Mouse (Mus musculus) testis, postnatal 10 days (tissue): ENCODE results near the gene Per1.

Experiments
- DNase-seq: peaks from one replicate; pipeline ENCODE4 v3.0.0; 2021; ENCODE audit warnings: low spot score

Gene Per1

DNA sequence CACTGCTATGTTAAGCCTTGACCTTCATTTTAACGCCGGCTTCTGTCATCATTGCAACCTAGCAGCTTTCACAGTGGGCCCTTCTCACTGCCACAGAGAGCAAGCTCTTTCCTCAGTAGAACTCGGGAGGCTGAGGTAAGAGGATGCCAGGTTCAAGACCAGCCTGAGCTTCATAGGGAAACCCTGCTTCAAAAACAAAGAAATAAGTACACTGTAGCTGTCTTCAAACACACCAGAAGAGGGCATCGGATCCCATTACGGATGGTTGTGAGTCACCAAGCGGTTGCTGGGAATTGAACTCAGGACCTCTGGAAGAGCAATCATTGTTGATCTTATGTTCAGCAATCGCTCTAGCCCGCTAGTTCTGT lies 14.2 kb upstream of the Per1 start:
- DNase-seq = no peak

GRCm38 (mm10) chr11:69081613-69082012 lies 13.4 kb upstream of the Per1 start:
- DNase-seq = no peak

GRCm38 (mm10) chr11:69085608-69086007 lies 9.4 kb upstream of the Per1 start:
- DNase-seq = peak; percentile 39

- no peak for DNase-seq
Observed at GRCm38 (mm10) chr11:69086390-69086789, 8.6 kb upstream of the Per1 start.

DNA sequence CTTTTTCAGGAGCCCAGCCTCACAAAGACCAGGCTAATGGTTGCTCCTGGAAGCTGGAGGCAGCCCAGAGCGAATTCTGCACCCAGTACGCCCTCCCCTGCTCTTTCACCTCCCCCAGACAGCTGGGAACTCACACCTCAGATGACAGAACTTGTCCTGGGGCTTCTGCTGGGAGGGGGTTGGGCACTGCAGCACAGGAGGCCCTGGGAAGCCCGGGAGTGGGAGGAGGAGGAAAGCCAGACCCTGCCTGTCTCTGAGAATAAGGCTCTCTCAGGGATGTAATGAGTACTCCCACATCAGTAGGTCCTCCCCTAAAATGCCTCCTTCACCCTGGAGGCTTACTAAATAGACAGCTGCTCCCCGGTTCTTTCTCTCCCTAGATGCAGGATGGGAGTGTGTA lies 7.9 kb upstream of the Per1 start:
- DNase-seq = peak; percentile 68

DNA sequence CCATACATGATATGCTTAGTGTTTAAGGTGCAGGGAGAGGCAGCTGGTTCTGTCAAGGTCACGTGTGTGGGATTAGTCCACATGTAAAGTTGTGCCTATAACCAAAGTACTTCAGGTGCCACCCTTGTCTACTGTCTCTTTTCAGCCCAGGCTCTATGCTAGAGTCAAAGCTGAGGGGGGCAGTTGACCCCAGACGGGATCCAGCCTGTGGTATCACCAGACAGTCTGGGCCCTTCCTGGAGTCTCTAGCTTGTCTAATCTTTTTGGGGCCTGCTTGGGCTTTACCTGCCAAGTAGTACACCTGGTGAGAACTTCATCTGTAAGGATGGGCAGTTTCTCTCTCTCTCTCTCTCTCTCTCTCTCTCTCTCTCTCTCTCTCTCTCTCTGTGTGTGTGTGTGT lies 7.4 kb upstream of the Per1 start:
- DNase-seq = peak; percentile 39

DNA sequence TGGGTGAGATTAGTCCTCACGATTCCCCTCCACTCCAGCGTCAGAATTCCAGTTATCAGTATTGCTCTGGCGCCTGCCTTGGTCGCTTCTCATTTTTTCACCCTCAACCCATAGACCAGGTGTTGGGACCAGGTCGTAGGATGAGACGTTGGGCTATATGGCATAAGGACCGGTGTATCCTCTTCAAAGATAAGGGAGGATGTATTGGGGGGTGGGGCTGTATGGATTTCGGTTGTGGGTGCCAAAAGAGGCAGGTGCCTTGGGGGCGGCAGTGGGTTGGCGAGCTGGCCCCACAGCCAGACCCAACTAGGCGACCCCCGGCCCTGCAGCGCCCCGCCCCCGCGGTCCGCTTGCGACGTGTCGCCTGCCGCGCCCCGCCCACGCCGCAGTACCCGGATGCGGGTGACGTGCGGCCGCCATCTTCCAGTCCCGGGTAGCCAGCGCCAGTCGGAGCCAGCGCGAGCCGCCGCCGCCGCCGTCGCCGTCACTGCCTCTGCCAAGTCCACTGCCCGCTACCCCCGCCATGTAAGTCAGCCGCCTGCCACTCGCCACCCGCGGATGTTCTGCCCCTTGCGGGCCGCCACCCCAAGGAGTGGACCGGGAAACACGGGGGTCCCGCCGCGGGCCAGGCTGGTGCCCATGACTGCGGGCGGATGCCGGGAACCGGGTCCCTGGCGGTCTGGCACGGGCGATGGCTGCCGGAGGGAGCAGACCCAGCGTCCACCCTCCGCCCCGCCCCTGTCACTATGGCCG lies 6.7 kb upstream of the Per1 start, which contains the start of gene Vamp2:
Gene Vamp2 (plus strand): TSS at position 388 of the 753 bp plus-strand sequence.
- DNase-seq = peak; percentile 96

DNA sequence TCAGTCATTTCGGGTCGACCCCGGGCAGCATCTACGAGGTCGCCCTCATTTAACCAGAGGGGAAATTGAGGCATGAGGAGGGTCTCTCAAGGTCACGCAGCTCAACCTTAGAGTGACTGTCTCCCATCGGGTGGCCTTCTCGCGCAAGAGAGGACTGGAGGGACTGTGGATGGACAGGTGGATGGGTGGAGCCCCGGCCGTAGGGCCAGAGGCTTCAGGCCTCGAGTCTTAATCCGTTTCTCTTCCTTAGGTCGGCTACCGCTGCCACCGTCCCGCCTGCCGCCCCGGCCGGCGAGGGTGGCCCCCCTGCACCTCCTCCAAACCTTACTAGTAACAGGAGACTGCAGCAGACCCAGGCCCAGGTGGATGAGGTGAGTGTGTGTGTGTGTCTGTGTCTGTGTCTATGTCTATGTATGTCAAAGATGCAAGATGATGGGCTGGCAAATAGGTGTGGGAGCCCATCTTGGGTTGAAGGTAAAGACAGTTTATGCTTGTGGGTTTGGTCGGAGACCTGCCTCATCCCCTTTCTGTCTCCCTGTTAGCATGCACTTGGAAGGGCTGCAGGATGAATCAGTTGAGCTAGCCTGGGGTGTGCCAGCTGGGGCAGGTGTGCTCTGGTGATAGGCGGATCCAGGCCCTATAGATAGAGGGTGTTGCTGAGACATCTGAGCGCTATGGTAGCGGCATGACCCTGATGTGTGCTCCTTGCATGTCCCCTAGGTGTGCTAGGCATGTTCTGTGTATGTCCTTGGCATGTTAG lies 6.0 kb upstream of the Per1 start:
- no peak for DNase-seq

DNA sequence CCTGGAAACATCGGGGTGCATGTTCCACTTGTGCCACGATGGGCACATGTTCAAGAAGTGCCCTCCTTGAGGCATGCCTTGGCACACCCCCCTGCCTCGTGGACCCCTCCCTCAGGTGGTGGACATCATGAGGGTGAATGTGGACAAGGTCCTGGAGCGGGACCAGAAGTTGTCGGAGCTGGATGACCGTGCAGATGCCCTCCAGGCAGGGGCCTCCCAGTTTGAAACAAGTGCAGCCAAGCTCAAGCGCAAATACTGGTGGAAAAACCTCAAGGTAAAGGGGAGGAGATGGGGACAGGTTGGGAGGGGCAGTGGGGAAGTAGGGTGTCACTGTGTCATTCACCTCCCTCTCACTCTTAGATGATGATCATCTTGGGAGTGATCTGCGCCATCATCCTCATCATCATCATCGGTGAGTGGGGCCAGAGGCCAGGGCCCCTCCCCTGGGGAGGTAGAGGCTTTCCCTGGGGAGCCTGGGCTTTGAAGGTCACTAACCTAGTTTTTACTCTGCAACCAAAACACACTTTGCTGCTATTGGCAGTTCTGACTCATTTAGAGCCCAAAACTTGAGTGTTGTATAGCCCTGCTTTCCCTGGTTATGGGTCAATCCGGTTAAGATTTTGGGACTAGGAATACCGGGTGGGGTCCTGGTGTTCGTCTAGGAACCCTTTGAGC lies 5.3 kb upstream of the Per1 start:
- peak; percentile 60 for DNase-seq

- peak; percentile 54 for DNase-seq
Observed at GRCm38 (mm10) chr11:69090367-69090766, 4.7 kb upstream of the Per1 start.

DNA sequence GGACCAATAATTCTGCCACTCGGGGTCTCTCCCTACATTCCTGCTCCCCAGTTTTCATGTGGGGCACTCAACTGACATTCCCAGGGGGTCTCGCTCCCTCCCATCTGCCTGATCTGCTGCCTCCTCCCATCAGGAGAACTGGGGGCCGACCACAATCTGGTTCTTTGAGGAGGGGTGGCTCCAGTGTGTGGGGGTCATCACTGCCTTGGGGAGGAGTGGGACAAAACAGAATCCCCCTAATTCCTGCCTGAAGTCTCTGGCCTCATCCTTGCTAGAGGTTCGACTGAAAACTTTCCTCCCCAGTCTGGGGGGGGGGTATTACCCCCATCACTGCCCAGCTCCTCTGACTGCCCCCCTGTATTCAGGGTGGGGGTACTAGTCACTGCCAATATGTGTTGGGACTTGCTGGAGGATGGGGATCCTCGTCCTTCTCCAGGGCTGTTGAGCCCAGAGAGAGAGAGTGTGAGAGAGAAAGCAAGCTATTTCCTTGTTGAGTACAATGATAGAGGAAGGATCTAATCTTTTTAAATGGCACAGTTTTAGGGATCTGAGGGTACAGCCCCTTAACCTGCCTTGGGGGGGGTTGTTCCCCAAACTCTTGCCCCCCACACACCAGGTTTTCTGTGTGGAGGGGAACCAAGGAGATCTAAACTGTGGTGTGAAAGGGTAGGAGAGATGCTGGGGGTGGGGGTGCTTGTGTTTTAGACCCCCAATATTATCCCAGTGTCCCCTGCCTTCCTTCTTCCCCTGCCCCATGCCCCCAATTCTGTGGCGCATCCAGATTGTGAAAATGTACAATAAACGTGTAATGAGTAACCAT lies 3.2 kb upstream of the Per1 start:
- DNase-seq = peak; percentile 36

- peak; percentile 94 for DNase-seq
Observed at GRCm38 (mm10) chr11:69092386-69092751, 2.6 kb upstream of the Per1 start.

GRCm38 (mm10) chr11:69092871-69093270 lies 2.1 kb upstream of the Per1 start:
- DNase-seq = no peak

- DNase-seq = peak; percentile 31
Observed at GRCm38 (mm10) chr11:69093856-69094255, 1.2 kb upstream of the Per1 start.

DNA sequence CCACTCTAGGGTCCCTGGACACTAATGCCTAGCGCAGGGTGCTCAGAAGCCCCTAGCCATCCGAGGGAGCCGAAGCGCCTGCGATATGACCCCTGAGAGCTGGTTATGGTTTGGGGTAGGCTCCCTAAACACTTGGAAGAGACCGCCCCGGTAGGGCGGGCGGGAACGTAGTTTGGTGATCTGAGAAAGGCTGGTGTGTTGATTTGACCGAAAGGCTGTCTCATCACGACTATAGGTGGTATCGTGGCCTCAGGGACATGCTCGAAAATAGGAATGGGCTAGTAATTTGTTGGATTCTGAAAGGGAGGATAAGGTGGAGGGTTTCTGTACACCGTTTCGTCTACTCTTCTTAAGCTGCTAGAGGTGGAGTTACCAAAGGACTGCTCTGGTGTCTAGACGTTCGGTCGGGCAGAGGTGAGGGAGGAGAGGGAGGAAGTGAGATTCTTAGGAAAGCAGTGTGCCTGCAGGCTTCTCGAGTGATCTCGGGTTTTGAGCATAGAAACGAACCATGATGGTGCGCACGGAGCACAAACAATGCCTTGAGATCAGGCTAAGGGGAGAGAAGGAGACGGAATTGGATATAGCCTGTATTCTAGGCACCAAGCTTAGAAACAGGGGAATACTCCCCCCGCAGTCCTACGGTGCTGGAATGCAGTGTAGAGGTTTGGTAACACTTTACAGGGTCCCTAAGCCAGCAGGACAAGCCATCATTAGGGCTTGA lies 654 bp downstream of the Per1 start:
- DNase-seq = peak; percentile 61

GRCm38 (mm10) chr11:69096360-69096986 lies 1.5 kb downstream of the Per1 start:
- DNase-seq = peak; percentile 43

GRCm38 (mm10) chr11:69096987-69097900 lies 2.2 kb downstream of the Per1 start:
- DNase-seq = peak; percentile 99

DNA sequence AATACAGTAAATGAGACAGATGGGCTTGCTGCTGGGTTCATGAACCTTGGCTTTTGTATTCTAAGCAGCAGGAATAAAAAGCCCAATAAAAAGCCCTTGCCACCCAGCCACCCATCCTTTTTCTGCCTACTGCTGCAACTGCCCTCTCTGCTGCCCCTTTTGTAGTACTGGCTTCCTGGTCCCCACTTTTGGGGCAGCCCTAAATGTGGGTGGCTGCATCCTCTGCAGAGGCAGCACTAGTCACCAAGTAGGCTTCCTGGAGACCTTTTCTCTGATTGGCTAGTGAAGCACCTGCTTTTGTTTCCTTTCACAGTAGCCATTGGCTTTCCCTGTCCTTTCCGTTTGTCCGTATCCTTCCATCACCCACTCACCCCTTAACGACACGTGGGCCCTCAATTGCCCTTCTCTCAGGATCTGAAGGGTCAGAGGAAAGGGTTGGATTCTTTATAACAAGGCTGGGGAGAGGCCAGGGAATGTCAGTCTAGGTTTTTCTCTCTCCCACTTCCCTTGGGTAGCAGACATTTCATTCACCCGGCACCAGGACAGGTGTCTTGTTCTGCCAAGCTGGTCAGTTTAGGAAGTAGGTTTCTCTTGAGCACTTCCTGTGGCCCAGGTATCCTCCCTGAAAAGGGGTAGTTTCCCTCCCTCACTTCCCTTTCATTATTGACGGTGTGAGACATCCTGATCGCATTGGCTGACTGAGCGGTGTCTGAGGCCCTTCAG lies 3.2 kb downstream of the Per1 start:
- DNase-seq = no peak

DNA sequence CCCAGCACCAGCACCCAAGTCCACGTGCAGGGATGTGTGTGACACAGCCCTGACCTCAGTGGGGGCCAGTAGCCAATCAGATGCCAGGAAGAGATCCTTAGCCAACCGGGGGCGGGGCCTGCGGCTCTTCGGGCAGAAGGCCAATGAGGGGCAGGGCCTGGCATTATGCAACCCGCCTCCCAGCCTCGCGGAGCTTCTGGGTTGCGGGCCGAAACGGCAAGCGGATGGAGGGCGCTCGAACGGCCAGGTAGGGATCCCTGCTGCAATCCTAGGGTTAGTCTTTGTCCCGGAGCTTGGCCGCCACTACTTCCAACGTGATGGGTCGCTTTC lies 3.7 kb downstream of the Per1 start:
- DNase-seq = peak; percentile 98
